Mouse (Mus musculus) intestine, postnatal 0 days (tissue): ENCODE results near the gene Ggact. TPM values are rescaled to one million over a fixed set of nuclear protein-coding genes. Genes with fewer than 3 reads are reported as not detected.
A peak's percentile ranks its signal among the peaks of the same experiment; 100 is the strongest.

ENCODE experiments used
- ATAC-seq: fragments of 200-750 bp; cut with Nextera tagmentation; 2 replicates; pipeline ENCODE4 v1.8.0; 2017; ENCODE audit warnings: mild to moderate bottlenecking, moderate TSS enrichment, moderate library complexity
- H3K27ac ChIP-seq: fragments of 300-500 bp; sonication (generic); 2 replicates; pipeline ENCODE4 v1.5.1; 2014; ENCODE audit warnings: mild to moderate bottlenecking, low read depth, low read length, moderate library complexity
- H3K27me3 ChIP-seq: fragments of 300-500 bp; sonication (generic); replicated peaks from 2 replicates; pipeline ENCODE4 v1.6.1; 2014; ENCODE audit warnings: low read length, mixed read lengths; ENCODE audit not compliant: control insufficient read depth, insufficient read depth
- H3K36me3 ChIP-seq: fragments of 300-500 bp; sonication (generic); 2 replicates; pipeline ENCODE4 v1.6.1; 2014; ENCODE audit warnings: mild to moderate bottlenecking, moderate library complexity; ENCODE audit not compliant: control insufficient read depth, insufficient read depth
- H3K4me1 ChIP-seq: fragments of 300-500 bp; sonication (generic); replicated peaks from 2 replicates; pipeline ENCODE4 v1.6.1; 2014; ENCODE audit warnings: antibody characterized with exemption, low read length, mixed read lengths; ENCODE audit not compliant: control insufficient read depth, insufficient read depth
- H3K4me2 ChIP-seq: fragments of 300-500 bp; sonication (generic); replicated peaks from 2 replicates; pipeline ENCODE4 v1.6.1; 2014; ENCODE audit warnings: low read depth, mild to moderate bottlenecking, moderate library complexity
- H3K4me3 ChIP-seq: fragments of 300-500 bp; sonication (generic); 2 replicates; pipeline ENCODE4 v1.5.1; 2014; ENCODE audit warnings: low read depth, low read length
- H3K9ac ChIP-seq: fragments of 300-500 bp; sonication (generic); 2 replicates; pipeline ENCODE4 v1.6.1; 2014; ENCODE audit warnings: mild to moderate bottlenecking, low read depth, low read length
- H3K9me3 ChIP-seq: fragments of 300-500 bp; sonication (generic); 2 replicates; pipeline ENCODE4 v1.6.1; 2016; ENCODE audit warnings: mixed run types; ENCODE audit not compliant: control insufficient read depth
- CTCF ChIP-seq: sonication (generic); IDR thresholded peaks from 2 replicates; pipeline ENCODE4 v1.5.1; 2016; ENCODE audit warnings: low read depth, mild to moderate bottlenecking, control low read depth, antibody characterized with exemption, moderate library complexity
- WGBS: fragments of 180-500 bp; shearing (Covaris S2); extraction: QIAGEN DNeasy Blood & Tissue Kit; methylation state at CpG from one replicate; pipeline ENCODE4 v1.1.7; 2014; 5-methylcytosine and 5-hydroxymethylcytosine counted together
- polyA plus RNA-seq: library from polyadenylated mRNA; unstranded; fragments of >200 nt; fragmentation: Nextera tagmentation; extraction: Ambion mirVana; gene quantifications from 2 replicates; pipeline ENCODE4 v1.2.1, GENCODE M21; 2015

Ggact gene
- polyA plus RNA-seq, 1 experiment from 2014 or later, result 59.5 TPM

- TF ChIP-seq CTCF, result no peak
- H3K27me3 ChIP-seq, result no peaks in the 10 kb centered on the region
- H3K9ac ChIP-seq, result no peak overlapping the region
- 0 out of 2 replicates have a peak, but pooled peaks cover 2% of the 10 kb centered on the region for H3K4me1 ChIP-seq
- no peak for ATAC-seq
- H3K4me2 ChIP-seq, result no peak overlapping the region
- H3K27ac ChIP-seq, result no peak overlapping the region
- no peak overlapping the region for H3K4me3 ChIP-seq
- no peaks in the 10 kb centered on the region for H3K36me3 ChIP-seq
- H3K9me3 ChIP-seq, result no peaks in the 10 kb centered on the region
- WGBS, result 71% methylated on average over 4 of the region's 4 CpGs
These were observed 41.5 kb downstream of the Ggact start for GRCm38 (mm10) chr14:122871841-122872580.

DNA sequence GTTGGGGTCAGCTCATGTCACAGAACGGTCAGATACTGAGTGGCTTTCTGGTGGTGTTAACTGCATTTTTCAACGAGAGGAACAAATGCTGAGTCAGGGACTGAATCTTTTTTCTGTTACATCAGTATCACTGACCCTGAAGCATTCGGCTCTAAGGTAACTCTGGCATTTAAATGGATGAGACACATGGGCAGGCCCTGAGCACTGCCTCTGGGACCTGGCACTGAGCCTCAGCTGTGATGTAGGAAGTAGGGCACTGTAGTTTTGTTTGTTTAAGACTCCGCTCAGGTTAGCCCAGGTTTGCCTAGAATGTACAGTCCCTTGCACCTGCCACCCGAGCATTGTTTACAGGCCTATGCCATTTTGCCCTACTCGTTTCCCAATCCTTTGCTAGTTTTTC is 43.7 kb downstream of the Ggact start:
- no peaks in the 10 kb centered on the region for H3K9me3 ChIP-seq
- H3K27me3 ChIP-seq, result no peaks in the 10 kb centered on the region
- H3K36me3 ChIP-seq, result no peaks in the 10 kb centered on the region
- WGBS, result 78% methylated on average over 6 of the region's 6 CpGs
- H3K9ac ChIP-seq, result no peak overlapping the region
- H3K4me2 ChIP-seq, result no peak overlapping the region
- no peak overlapping the region for H3K4me3 ChIP-seq
- no peak for TF ChIP-seq CTCF
- H3K4me1 ChIP-seq, result 0 out of 2 replicates have a peak, but pooled peaks cover 2% of the 10 kb centered on the region
- no peak overlapping the region for H3K27ac ChIP-seq
- no peak for ATAC-seq

- H3K36me3 ChIP-seq, result no peaks in the 10 kb centered on the region
- WGBS, result 74% methylated on average over 4 of the region's 4 CpGs
These were observed 45.8 kb downstream of the Ggact start for GRCm38 (mm10) chr14:122867531-122868285.

GRCm38 (mm10) chr14:122865462-122866129 is 48.0 kb downstream of the Ggact start:
- Histone ChIP-seq H3K9me3 (no peaks in the 10 kb centered on the region), H3K27ac (no peak overlapping the region), H3K27me3 (no peaks in the 10 kb centered on the region), H3K4me1 (0 out of 2 replicates have a peak, but pooled peaks cover 2% of the 10 kb centered on the region), H3K4me2 (no peak overlapping the region), H3K4me3 (no peak overlapping the region), H3K36me3 (no peaks in the 10 kb centered on the region), H3K9ac (no peak overlapping the region)
- no peak for TF ChIP-seq CTCF
- WGBS, result 53% methylated on average over 4 of the region's 4 CpGs
- ATAC-seq, result 0 out of 2 replicates have a peak, but pooled peaks have one; percentile 38

More at GRCm38 (mm10) chr14:122867531-122868285, 45.8 kb downstream of the Ggact start:
- no peak for ATAC-seq
- Histone ChIP-seq H3K4me2 (no peak overlapping the region), H3K4me1 (0 out of 2 replicates have a peak, but pooled peaks cover 2% of the 10 kb centered on the region), H3K9me3 (no peaks in the 10 kb centered on the region), H3K9ac (no peak overlapping the region), H3K27me3 (no peaks in the 10 kb centered on the region), H3K4me3 (no peak overlapping the region), H3K27ac (no peak overlapping the region)
- TF ChIP-seq CTCF, result no peak

DNA sequence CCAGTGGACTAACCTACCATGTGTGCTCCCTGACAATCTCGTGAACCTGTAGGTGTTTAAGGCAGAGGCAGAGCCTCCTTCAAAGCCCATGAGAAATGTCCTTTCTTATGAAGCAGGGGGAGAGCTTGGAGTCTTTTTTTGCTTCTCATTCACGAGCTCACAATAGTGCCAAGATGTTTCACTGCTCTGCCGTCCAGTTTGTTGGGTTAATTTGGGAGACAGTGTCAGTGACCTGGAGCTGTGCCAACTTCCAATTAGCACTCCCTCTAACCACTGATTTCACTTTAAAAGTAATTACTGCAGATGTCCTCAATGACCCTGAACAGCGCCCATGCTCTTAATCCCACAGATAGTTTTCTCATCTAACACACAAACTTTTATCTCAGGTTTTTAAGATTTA is 50.9 kb downstream of the Ggact start:
- Histone ChIP-seq H3K9ac (no peak overlapping the region), H3K36me3 (no peaks in the 10 kb centered on the region), H3K9me3 (no peaks in the 10 kb centered on the region), H3K27ac (no peak overlapping the region), H3K4me2 (no peak overlapping the region), H3K4me3 (no peak overlapping the region), H3K4me1 (no peaks in the 10 kb centered on the region), H3K27me3 (no peaks in the 10 kb centered on the region)
- no peak for TF ChIP-seq CTCF
- 59% methylated on average over 4 of the region's 4 CpGs for WGBS
- ATAC-seq, result no peak

DNA sequence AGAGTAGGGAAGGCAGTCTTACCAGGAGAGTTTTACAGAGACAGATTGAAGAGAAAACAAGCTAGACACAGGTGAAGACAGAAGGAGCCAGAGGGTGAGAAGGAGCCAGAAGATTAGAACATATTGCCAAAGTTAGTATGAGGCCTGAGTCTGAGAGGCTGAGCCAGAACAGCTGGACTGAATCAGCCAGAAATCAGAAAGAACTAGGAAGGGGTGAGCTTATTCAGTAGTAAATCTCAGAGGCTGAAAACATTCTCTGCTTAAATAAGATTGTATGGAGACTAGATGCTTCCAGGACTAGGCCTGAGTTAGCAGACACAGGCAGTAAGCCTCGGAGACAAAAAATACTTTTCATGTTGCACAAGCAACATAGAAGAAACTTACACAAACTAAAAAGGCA is 53.8 kb downstream of the Ggact start:
- Histone ChIP-seq H3K4me2 (no peak overlapping the region), H3K36me3 (no peaks in the 10 kb centered on the region), H3K4me1 (no peaks in the 10 kb centered on the region), H3K27me3 (no peaks in the 10 kb centered on the region), H3K9me3 (no peaks in the 10 kb centered on the region), H3K27ac (no peak overlapping the region), H3K4me3 (no peak overlapping the region), H3K9ac (no peak overlapping the region)
- no peak for ATAC-seq
- no peak for TF ChIP-seq CTCF
- 73% methylated on average over 1 of the region's 1 CpGs for WGBS
